Mouse (Mus musculus) heart, adult 8-10 months (tissue): ENCODE measurements around the gene Eif2s1. TPM values are rescaled to one million over a fixed set of nuclear protein-coding genes. Genes with fewer than 3 reads are reported as not detected.

Experiments
- DNase-seq: peaks from one replicate; pipeline ENCODE4 v3.0.0; 2022; ENCODE audit warnings: low spot score
- total RNA-seq, 4 experiments: library from RNA; stranded (reverse); gene quantifications; 2 replicates each; pipeline ENCODE4 v1.2.4; 2022

The Eif2s1 gene
- 10 to 100 TPM; 35.0 to 50.0 (median 45.0) TPM for total RNA-seq

DNA sequence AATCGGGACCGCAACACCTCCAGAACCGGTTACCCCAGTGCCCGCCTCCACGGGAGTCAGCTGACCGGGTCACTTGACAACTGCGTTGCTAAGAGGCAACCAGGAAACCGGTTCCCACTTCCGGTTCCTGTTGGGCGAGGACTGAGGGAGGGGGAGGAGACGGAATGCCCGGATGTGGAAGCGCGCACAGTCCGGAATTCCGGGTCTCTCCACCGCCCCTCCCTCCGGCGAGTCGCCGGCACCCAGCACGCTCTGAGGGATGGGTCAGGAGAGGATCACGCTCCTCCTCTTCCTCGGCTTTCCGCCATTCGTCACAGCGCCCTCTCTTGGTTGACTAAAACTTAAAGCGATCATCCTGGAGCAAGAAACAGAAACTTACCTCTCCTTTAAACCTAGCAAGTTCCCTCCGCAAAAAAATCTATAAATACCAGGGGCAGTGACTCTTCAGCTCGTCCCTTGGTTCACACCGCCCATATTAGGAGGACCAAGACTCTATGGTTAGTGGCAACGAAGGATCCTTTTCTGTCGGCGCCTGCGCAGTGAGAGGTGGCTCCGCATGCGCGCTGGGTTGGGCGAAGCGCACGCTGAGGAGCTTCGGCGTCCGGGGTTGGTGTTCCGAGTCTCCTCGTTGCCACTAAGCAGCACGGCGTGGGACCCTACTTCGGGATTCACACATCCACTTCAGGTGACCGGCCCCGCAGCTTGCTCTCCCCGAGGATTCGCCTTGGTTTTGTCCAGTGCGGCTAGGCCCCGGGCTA is at the start of gene Eif2s1, which contains the start of gene Atp6v1d:
TSS of gene Eif2s1 (plus strand) at position 324 of the 758 bp plus-strand sequence.
TSS of gene Atp6v1d (minus strand) at position 143 of the 758 bp plus-strand sequence.
- DNase-seq: peak; percentile 99

DNA sequence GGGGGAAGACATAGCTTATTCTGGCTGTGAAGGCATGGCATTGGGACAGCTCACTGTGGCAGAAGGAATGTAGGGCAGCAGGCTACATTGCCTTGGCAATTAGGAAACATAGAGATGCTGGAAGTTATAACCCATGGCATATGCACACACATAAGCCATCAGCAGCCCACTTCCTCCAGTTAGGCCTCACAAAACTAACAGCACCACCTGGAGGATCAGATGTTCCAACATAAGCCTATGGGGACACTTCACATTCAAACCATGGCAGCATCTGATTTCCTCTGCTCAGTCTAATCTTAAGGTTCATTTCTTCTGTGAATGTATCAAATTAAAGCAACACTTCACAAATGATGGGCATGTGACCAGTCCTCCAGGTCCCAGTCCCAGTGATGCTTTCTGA is 47.2 kb upstream of the Eif2s1 start:
- no peak for DNase-seq

DNA sequence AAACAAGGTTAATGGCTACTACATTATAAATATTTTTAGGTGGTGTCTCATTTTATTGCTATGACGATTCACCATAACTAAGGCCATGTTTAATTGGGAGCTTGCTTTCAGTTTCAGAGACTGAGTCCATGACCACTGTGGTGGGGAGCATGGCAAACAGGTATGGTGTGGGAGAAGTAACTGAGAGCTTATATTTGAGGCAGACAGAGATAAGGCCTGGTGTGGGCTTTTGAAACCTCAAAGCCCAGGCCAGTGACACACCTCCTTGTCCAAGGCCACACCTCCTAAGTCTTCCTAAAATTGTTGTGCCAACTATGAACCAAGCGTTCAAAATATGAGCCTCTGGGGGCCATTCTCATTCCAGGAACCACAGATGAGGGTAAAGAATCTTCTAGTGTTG is 27.1 kb upstream of the Eif2s1 start:
- DNase-seq: no peak

DNA sequence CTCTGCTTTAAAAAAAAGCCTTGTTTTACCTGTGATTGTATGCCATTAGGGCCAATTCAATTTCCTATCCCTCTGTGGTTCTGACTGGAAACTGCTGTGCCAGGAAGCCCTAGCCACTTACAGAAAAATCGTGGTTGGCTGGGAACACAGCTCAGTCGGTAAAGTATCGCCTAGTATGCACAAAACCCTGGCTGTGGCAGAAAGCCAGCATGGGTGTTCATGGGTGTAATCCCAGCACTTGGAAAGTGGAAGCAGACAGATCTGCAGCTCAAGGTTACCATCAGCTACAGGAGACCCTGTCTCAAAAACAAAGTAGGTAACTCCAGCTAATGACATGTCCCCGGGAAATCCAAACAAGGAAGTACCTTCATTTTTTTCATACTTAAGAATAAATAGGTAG is 21.7 kb upstream of the Eif2s1 start:
- DNase-seq: no peak

DNA sequence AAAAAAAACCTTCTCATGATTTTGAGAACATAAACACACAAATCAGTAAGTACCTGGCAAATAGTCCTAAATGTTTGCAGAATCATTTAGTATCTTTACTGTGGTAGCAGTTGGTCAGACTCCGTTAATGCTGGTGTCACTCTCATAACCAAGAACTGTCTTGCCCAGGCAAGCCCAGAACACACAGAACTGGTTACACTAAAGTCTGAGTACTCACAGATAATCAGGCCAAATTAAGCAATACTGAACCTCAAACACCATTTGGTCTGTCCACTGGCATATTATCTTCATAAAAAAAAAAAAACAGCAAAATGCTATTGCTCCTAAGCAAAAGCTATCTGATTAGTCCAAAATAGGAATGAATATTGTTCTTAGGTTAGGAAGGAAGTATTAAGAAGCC is 19.2 kb upstream of the Eif2s1 start:
- DNase-seq: no peak

DNA sequence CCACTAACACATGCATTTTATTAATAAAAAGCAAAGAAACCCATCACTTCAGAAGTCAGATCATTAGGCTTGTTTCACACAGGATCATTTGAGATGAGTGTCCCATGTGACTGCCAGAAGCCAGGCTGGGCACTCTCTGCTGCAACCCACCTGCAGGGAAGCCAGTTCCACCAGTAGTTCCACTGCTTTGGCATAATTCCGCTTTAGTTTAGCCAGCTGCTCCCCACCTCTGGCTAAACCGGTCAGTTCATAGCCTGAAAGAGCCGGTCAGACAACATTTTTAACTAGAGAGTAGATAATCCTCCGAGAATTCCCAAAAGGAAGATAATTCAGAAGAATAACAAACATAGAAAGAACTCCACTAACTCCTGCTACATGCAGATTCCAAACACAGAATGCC is 13.4 kb upstream of the Eif2s1 start:
- DNase-seq: no peak

DNA sequence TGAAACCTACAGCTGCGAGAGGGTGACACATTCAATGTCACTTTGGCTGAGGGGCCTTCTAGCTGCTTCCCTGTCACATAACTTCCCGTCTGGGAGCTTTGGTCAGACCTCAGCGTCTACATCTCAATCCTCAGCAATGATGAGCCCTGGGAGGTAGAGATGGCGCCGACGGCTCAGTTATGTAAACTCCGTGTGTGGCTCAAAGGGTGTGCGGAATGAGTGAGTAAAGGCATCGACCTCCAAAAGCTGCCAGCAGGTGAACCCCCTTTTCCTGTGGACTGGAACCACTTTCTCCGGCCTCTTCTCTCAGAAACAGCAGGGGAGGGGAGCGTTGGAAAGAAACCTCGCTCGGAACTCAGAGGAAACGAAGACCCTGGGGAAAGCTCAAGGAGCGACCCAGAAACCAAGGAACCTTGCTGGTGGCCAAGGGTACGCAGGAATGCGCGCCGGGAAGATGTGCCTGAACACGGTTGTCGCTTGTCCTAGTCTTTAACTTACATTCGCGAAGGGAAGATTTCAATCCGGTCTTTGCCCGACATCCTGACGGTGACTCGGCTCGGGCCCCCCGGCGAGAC is 611 bp upstream of the Eif2s1 start:
- no peak for DNase-seq

DNA sequence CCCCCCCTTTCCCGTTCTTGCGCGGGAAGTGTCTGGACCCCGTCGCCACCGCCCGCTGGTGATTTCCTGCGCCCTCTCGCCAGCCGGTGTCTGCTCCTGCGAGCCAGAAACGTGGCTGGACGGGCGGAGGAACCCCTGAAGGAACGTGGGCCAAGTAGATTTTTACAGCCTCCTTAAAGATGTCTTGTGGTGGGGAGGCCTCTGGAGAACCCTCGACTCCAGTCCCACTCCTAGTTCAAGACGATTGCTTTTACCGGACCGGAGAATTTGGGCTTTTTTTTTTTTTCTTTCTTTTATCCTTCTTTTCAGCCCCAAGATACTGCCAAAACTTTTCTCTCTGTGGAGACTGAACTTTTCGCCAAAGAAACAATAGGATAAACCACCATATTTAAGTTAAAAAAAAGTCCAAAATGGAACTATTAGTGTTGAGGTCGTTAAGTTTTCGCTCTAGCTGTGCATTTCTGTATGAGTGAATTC is 673 bp downstream of the Eif2s1 start:
- DNase-seq: no peak

DNA sequence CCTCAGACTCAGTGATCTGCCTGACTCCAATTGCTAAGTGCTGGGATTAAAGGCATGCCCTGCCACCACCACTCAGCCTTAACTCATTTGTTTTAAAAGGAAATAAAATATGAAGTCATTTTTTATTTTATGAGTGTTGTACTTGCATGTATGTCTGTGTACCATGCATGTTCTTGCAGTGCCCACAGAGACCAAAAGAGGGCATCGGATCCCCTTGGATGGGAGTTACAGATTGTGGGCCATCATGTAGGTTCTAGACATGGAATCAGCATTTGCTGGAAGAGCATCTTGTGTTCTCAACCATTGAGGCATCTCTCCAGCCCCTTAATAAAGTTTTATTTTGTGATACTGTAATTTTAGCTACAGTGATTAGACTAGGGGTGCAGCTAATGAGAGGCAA is 3.8 kb downstream of the Eif2s1 start:
- DNase-seq: no peak

DNA sequence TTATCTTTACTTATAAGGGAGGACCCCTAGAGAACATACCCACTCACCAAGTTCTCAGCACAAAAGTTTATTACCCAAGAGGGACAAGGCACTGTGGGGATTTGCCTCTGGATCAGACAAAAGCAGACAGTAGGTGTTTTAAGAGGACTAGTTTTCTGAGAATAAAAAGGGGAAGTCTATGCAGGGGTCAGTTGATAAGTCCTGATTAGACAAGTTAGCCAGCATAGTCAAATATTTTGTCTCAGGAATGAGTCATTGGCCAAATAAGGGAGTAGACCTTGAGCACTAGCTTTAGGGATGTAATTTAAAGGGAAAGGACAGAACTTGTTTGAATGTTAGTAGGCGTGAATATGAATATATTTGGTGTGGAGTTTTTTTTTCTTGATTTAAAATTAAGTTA is 6.5 kb downstream of the Eif2s1 start:
- DNase-seq: no peak

DNA sequence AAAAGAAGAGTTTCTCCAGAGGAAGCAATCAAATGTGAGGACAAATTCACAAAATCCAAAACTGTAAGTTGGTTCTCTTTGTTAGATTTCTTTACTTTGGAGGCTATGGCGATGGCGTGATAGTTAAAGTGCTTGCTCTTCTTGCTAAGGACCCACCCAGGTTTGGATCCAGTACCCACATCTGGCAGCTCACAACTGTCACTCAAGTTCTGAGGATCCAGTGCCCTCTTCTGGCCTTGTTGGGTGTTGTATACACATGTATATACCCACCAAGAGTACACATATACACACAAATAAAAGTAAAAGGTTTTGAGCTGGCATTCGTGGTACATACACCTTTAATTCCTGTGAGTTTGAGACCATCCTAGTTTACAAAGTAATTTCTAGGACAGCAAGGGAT is 13.0 kb downstream of the Eif2s1 start:
- DNase-seq: no peak

DNA sequence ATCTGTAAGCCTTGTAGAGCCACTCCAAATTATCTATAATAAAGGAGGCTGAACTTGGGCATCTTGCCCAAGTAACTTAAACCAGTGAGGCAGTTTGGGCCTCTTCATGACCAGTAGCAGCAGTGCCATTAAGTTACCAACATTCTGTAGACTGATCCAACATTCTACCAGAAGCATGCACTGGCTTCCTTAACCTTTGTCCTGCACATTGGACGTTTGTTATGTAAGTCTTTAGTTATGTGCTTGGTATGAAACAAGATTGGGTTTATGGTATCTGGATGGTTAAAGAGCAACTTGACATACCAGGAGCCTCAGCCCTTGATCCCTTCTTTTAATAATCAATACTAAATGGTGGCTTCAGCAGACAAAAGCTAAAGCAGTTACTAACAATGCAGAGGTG is 28.4 kb downstream of the Eif2s1 start:
- no peak for DNase-seq

DNA sequence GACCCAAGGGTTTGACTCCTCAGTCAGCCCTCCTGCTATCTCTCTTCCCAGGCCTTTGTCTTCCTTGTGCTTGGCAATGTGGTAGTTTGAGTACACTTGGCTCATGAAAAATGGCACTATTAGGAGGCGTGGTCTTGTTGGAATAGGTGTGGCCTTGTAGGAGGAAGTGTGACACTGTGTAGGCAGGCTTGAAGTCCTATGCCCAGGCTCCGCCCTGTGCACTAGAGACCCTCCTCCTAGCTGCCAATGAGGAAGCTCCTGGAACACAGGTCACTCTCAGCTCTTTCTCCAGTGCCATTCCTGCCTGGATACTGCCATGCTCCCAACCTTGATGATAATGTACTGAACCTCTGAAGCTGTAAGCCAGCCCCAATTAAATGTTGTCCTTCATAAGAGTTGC is 29.5 kb downstream of the Eif2s1 start:
- no peak for DNase-seq

DNA sequence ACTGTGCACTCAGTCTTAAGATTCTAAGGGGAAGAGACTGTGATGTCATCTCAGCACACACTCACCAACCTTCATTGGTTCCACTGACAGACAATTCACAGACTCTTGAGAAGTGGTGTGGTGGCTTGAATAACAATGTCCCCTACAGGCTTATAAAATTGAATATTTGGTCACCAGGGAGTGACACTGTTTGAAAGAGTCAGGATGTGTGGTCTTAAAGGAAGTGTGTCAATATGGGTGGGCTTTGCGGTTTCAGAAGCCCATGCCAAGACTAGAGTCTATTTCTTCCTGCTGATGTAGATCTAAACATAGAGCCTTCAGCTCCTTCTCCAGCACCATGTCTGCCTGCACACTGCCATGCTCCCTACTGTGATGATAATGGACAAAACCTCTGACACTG is 36.2 kb downstream of the Eif2s1 start:
- no peak for DNase-seq

DNA sequence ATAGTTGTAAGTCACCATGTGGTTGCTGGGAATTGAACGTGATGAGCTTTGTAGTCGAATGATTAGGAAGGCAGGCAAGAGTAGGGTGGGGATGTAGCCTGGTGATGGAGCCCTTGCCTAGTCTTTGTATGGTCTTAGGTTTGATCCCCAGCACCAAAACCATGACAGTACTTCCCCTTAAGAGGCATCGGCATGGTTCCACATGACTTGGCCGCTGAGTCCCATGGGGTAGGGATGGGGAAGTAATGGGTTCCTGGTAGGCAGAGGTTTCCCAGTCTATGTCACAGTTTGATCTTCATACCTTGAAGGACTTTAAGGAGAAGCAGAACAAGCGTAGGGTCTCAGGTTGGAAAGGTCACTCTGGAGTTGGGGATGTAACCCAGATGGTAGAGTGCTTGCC is 39.8 kb downstream of the Eif2s1 start:
- DNase-seq: no peak

DNA sequence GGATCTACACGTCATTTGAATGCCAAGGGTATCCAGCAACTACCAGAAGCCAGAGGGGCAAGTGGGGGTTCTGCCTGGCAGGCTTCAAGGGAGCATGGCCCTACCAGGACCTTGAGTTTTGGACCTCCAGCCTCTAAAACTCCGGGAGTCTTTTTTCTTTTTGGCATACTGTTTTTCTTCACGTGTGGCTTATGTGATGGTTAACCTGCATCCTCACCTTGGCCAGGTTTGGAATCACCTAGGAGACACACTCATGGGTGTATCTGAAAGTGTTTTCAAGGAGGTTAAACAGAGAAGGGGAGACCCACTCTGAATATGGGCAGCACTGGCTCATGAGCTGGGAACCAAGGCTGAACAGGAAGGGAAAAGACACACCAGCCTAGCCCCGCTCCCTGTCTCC is 41.7 kb downstream of the Eif2s1 start:
- no peak for DNase-seq

DNA sequence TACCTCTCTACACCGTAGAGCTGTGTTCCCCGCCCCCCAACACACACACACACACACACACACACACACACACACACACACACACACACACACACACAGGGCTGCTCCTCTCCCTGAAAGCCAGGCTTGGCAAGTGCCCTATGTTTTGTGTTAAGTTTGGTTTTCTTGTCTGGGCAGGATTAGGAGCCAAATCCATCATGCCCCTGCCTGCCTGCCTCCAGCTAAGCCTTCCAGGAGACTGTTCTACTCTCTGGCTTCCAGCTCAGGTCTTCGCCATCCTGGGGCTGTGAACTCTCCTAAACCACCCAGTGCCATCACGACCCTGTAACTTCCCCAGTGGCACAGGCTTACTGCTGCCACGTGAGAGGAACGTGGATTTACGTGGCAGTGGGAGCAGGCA is 42.9 kb downstream of the Eif2s1 start:
- DNase-seq: no peak

DNA sequence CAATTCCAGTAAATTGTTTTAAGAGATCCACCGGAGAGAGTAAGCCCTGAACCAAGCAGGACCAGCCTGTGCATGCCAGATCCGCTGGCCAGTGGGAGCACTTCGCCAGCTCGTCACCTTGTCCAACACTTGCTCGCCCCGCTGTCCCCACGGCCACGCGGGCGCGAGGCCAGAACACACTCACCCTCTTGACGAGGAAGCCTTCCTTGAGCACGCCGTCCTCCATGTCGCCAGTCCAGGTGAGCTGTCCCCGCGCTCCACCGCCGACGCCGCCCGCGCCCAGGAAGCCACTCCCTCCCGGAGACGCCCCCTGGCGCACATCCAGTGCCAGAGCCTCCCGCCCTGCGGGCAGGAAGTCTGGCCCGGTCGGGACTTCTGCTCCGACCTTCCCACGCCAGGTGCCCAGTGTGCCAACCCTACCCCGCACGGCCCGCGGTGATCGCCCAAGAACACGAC is 45.1 kb downstream of the Eif2s1 start, which contains the start of gene Plek2:
TSS of gene Plek2 (minus strand) at position 258 of the 456 bp plus-strand sequence.
- DNase-seq: no peak

DNA sequence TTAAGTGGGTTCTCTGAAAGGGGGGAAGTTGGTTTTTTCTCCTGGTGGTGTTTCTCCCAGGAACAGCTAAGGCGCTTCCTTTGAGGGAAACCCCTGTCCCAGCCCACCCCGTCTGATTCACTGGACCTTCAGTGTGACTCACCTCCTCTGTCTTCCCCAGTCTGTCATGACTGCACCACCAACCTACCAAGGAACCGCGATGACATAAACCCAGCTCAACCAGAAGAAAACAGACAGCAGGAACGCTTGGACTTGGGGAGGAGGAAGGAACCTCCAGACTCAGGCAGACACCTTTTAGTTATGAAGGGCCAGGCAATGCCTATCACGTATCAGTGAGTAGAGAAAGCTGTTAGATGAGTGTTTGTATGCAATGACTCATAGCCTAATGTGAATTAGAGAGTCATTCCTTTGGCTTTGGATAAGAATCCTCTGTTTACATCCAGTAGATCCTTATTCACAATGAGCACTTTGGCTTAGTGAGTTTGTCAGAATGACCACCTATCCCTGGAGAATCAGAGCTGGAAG is 46.5 kb downstream of the Eif2s1 start:
- no peak for DNase-seq

DNA sequence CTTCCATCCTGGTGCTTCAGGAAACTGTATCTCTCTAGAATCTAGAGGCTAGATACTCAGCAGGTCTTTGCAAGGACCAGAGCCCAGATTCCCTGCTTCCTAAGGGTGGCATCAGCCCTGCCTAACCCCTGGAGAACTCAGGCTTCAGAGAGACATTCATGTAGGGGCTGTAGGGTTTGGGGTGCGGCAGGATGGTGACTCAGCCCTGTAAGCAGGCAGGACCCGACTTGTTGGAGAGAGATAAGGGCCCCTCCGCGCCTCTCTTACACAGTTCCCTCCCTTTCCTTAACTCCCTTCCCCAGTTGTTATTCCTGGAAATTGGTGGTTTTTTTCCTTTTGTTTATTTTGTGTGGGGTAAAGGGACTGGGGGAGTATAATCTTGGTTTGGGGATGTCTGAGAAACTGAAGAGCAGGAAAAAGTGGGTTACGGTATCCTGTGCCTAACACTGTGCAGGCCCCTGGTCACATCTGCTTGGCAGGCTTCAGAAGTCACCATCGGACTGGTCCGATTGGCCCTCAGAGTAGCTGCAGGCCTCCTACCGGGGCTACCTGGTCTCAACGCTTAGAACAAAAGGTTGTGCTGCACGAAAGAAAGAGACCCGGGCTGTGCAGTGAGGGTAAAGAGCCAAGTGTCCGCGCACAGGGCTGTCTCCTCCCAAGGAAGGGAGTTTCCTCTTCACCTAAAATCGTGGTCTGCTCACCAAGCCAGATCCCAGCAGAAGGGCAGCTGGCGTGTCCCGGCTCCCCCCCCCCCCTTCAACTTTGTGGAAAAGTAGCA is 49.3 kb downstream of the Eif2s1 start:
- no peak for DNase-seq

DNA sequence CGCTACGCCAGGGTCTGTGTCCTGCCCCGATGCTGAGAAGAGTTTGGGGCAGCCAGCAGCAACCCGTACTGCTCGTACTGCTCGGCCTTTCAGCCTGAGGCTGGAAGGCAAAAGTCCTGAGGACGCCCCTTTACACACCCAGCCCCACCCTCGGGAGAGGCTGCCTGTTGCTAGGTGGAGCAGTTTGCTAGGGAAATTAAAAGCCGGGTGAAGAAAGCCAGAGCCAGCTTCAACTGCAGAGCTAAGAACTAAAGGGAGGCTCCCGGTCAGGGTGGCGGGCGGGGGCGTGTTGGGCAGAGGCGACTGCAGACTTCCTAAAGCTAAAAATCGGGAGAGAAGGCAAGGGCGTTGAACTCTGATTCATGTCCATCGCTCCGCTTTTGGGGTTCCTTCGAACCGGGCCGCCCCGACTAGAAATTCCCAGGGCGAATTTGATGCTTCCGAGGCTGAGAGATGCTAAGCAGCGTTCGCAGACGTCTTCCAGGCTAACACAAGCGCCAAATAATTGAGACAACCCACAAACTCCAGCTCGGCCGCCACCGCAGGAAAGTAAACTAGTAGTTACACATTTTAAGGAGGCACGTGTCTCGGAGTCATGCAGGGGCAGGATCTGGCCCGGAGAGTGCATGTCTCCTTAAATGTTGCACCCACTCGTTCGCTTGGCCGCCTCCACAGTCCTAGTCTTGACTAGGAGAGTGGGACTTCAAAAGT is 50.2 kb downstream of the Eif2s1 start:
- DNase-seq: peak; percentile 31

DNA sequence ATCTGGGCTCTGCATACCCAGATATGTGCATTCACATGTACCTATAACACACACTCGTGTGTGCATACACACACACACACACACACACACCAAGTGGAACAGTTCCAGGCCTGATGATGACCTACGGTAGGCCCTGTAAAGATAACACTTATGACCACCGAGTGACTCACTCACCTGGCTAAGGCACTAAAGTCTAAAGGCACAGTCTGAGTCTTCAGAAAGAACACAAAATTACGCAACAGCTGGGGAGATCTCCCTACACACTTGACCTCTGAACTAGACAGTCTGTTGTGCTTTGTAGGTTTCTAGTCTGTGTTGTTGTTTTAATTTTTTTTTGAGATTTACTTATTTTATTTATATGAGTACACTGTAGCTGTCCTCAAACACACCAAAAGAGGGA is 52.8 kb downstream of the Eif2s1 start:
- DNase-seq: no peak
